Mouse (Mus musculus) forebrain, embryonic 12.5 days (tissue): ENCODE data around the gene Zic4. TPM values are rescaled to one million over a fixed set of nuclear protein-coding genes. Genes with fewer than 3 reads are reported as not detected.

Experiments used
- ATAC-seq: fragments of 200-750 bp; cut with Nextera tagmentation; 2 replicates; pipeline ENCODE4 v1.8.0; 2017; ENCODE audit warnings: moderate TSS enrichment; ENCODE audit not compliant: low FRiP score
- H3K27ac ChIP-seq: fragments of 300-500 bp; sonication (generic); 2 replicates; pipeline ENCODE4 v1.5.1; 2016; ENCODE audit warnings: mild to moderate bottlenecking
- H3K27me3 ChIP-seq: fragments of 300-500 bp; sonication (generic); 2 replicates; pipeline ENCODE4 v1.6.1; 2016; ENCODE audit warnings: mild to moderate bottlenecking
- H3K36me3 ChIP-seq: fragments of 300-500 bp; sonication (generic); replicated peaks from 2 replicates; pipeline ENCODE4 v1.6.1; 2016; ENCODE audit warnings: mild to moderate bottlenecking
- H3K4me1 ChIP-seq: fragments of 300-500 bp; sonication (generic); 2 replicates; pipeline ENCODE4 v1.6.1; 2016
- H3K4me2 ChIP-seq: fragments of 300-500 bp; sonication (generic); 2 replicates; pipeline ENCODE4 v1.6.1; 2016; ENCODE audit warnings: mild to moderate bottlenecking, moderate library complexity
- H3K4me3 ChIP-seq: fragments of 300-500 bp; sonication (generic); replicated peaks from 2 replicates; pipeline ENCODE4 v1.5.1; 2016; ENCODE audit warnings: mild to moderate bottlenecking
- H3K9ac ChIP-seq: fragments of 300-500 bp; sonication (generic); 2 replicates; pipeline ENCODE4 v1.6.1; 2016; ENCODE audit warnings: mild to moderate bottlenecking
- H3K9me3 ChIP-seq: fragments of 300-500 bp; sonication (generic); 2 replicates; pipeline ENCODE4 v1.6.1; 2016
- WGBS: fragments of 180-500 bp; shearing (Covaris S2); methylation state at CpG from one replicate; pipeline ENCODE4 v1.1.7; 2016; 5-methylcytosine and 5-hydroxymethylcytosine counted together
- polyA plus RNA-seq: library from polyadenylated mRNA; unstranded; fragments of >200 nt; fragmentation: Nextera tagmentation; extraction: Ambion mirVana; gene quantifications from 2 replicates; pipeline ENCODE4 v1.2.1, GENCODE M21; 2016

Gene Zic4
- polyA plus RNA-seq, 1 experiment from 2014 or later, result 56.4 TPM

DNA sequence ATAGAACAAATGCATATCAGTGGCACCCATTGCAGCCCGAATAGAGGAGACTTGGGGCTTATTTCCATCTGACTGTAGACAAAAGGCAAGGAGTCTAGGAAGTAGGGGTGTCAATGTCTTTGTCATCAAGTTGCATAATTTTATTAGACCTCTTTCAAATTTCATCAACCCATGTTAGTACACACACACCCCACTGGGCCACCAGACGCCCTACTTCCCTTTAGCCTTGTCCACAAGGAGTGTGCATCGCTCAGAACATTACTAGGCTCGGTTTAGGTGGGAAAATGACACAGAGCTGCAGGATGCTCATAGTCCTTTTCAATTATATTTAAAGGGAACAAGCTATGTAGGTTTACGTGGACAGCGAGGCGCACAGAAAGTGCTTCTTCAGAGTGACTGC, 37.8 kb downstream of the Zic4 start:
- WGBS, result 16% methylated on average over 7 of the region's 7 CpGs
- no peak overlapping the region for H3K4me3 ChIP-seq
- H3K4me1 ChIP-seq, result peaks cover 2% of the 10 kb centered on the region; the same call in 1 of the 2 replicates
- no peaks in the 10 kb centered on the region for H3K36me3 ChIP-seq
- no peak overlapping the region for H3K27ac ChIP-seq
- no peak for ATAC-seq
- peaks cover 91% of the 10 kb centered on the region for H3K27me3 ChIP-seq
- no peak overlapping the region for H3K9ac ChIP-seq
- H3K9me3 ChIP-seq, result no peaks in the 10 kb centered on the region
- H3K4me2 ChIP-seq, result no peak overlapping the region

DNA sequence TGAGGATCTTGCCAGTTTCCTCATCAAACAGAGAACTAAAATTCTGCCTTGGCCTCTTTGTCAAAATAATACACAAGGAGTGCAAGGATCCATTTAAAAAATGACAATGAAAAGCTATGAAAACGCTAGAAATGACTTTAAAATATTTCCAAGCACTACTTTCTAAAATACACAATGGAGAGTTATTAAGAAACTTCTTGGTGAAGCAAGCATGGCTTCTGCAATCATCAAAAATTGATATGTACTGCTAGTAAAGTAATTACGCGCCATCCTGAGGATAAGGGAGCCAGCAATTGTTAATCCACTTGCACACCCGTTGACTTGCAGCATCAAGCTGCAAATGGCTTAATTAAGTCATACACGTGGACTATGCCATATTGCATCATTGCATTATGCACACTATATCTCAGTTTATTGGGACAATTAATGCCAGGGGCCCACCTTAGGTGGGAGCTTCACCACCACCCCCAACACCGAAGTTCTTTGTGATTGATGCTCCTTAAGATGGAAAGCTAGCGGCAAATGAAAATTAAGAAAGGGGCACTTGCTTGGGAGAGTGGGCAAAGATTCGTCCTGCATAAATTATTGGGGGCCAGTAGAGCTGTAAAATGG, 38.4 kb downstream of the Zic4 start:
- WGBS, result 6% methylated on average over 8 of the region's 8 CpGs
- ATAC-seq, result peak; percentile 44; the same call in 1 of the 2 replicates
- 0 out of 2 replicates have a peak, but pooled peaks cover 6% of the 10 kb centered on the region for H3K4me1 ChIP-seq

DNA sequence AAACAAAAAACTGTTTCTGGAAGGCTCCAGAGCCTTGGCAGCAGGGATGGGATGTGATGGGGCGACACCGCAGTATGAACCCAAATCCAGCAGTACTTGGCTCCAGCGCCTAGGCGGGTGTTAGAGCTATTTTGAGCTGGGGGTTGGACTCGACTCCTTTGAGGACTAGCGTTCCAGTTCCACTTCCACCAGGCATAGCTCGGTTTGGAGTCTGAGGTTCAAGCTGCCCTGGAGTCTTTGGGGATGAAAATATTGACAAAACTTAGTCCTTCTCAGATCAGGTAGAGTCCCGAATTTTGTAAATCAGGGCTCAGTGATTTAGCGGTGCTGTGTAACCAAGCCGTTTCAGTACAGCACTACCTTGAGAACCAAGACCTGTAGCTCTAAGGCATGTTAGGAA, 39.3 kb downstream of the Zic4 start:
- H3K9me3 ChIP-seq, result no peaks in the 10 kb centered on the region
- H3K4me1 ChIP-seq, result 0 out of 2 replicates have a peak, but pooled peaks cover 6% of the 10 kb centered on the region
- H3K27ac ChIP-seq, result no peak overlapping the region
- no peaks in the 10 kb centered on the region for H3K36me3 ChIP-seq
- no peak overlapping the region for H3K4me2 ChIP-seq
- ATAC-seq, result no peak
- H3K4me3 ChIP-seq, result no peak overlapping the region
- H3K27me3 ChIP-seq, result peaks cover 92% of the 10 kb centered on the region
- 4% methylated on average over 10 of the region's 10 CpGs for WGBS
- H3K9ac ChIP-seq, result no peak overlapping the region

More for the DNA sequence above, 38.4 kb downstream of the Zic4 start:
- H3K27ac ChIP-seq, result peak overlapping the region; percentile 31; the same call in 1 of the 2 replicates
- H3K4me2 ChIP-seq, result no peak overlapping the region
- no peak overlapping the region for H3K9ac ChIP-seq
- no peaks in the 10 kb centered on the region for H3K36me3 ChIP-seq
- peaks cover 91% of the 10 kb centered on the region for H3K27me3 ChIP-seq
- H3K9me3 ChIP-seq, result no peaks in the 10 kb centered on the region
- H3K4me3 ChIP-seq, result no peak overlapping the region

DNA sequence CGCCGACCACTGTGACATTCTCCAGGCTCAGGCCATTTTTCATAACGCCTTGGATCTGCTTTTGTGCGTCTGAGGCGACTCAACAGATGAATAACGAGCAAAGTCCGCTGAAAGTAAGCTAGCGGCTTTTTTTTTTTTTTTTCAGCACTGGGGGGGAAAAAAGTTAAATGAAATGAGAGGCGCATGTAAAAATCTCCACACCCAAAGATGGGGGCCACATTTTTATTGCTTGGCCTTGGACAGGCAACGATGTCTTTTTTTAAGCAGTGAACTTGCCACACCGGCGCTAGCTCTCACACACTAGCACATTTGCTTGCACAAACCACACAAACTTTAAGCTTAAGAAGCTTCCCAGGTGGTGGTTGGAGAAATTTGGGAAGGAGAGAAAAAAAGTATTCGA, 42.0 kb downstream of the Zic4 start:
- Histone ChIP-seq H3K4me1 (0 out of 2 replicates have a peak, but pooled peaks cover 6% of the 10 kb centered on the region), H3K9ac (no peak overlapping the region; the same call in 1 of the 2 replicates), H3K4me3 (peak overlapping the region; percentile 35), H3K4me2 (peak overlapping the region; percentile 44), H3K9me3 (no peaks in the 10 kb centered on the region), H3K27ac (peak overlapping the region; percentile 89), H3K27me3 (peaks cover 83% of the 10 kb centered on the region), H3K36me3 (no peaks in the 10 kb centered on the region)
- ATAC-seq, result no peak
- 2% methylated on average over 13 of the region's 13 CpGs for WGBS

DNA sequence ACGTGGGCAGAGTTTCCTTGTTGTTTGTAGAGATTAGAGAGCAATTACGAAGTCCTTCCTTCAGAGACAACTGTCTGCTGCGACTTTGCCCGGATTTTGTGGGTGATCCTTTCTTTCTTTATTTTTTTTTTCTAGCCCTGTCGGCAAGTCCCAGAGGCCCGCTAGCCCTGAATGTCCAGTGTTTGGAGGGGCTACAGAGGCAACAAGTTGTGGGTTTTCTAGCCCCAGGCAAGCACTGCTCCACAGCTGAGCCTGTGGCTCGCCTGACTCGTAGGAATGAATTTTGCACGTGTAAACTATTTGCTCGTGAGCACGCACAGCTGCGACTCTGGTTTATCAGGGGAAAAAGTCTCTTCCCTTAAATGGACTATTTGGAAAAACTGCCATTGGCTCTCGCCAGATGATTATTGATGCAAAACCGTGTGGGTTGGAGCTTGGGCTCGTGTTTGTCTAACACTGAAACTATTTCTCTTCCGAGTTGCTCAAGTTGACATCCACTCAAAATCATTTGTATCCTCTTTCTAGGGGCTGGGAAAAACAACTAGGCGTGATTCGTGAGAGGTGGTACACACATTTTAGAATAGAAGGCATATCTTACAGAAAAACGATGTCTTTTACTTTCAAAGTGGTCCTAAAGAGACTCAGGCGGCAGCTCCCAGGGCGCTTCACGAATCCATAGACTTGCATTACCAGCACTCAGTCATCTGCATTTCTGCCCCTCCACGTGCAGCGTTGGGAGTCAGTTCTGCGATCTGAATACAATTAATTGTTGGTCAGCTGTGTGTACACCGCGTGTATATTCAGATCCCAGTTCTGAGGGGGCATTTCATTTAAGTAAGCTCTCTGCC, 42.9 kb downstream of the Zic4 start:
- Histone ChIP-seq H3K4me2 (peak overlapping the region; percentile 44), H3K36me3 (no peaks in the 10 kb centered on the region), H3K9ac (peak overlapping the region; percentile 63), H3K9me3 (no peaks in the 10 kb centered on the region), H3K27ac (peak overlapping the region; percentile 89), H3K4me1 (peaks cover 12% of the 10 kb centered on the region; the same call in 1 of the 2 replicates), H3K4me3 (peak overlapping the region; percentile 35), H3K27me3 (peaks cover 83% of the 10 kb centered on the region)
- under 1% methylated on average over 27 of the region's 27 CpGs for WGBS
- ATAC-seq, result 0 out of 2 replicates have a peak, but pooled peaks have one; percentile 57

DNA sequence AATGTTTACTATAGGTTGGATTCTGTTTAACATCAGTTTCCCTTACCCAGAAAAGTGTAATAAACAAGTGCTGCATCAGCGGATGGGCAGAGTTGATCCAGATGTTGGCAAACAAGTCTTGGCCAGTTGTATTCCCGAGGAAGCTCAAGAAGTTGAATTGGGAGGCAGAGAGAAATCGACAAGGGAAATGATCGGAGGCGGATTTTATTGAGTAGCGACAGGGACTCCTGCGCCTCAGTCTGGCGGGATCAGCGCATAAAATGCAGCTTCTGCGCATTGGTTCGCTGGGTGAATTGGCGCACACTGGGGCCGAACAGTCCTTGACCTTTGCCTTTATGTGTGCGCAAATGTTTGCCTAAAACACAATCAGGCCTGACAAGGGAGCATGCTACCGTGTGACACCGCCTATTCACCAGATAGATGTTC, 43.6 kb downstream of the Zic4 start:
- Histone ChIP-seq H3K36me3 (no peaks in the 10 kb centered on the region), H3K9ac (peak overlapping the region; percentile 63), H3K4me2 (peak overlapping the region; percentile 44), H3K9me3 (no peaks in the 10 kb centered on the region), H3K27ac (peak overlapping the region; percentile 89), H3K4me3 (peak overlapping the region; percentile 35), H3K4me1 (peaks cover 12% of the 10 kb centered on the region; the same call in 1 of the 2 replicates), H3K27me3 (peaks cover 83% of the 10 kb centered on the region)
- ATAC-seq, result no peak
- under 1% methylated on average over 16 of the region's 16 CpGs for WGBS

DNA sequence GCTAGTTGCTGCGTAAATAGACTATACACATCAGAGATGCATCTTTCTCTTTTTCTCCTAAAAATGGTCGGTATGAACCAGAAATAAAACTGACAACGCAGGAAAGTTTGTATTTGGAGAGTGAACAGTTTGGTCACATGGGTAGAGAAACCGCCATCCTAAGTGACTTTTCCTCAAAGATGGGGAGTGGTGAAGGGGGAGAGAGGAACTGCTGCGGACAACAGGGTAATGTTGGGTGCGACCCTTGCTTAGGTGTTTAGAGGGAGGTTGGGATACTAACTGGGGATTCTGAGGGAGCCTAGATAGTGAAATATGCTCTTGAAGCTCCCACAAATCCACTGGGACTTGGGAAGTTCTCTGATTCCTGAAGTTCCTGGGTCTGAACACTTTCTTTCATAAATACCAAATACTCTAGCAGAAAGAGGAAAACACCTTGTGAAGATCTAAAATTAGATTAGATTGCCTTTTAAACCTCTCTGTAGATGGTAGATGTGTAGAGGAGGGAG, 44.1 kb downstream of the Zic4 start:
- Histone ChIP-seq H3K27me3 (peaks cover 81% of the 10 kb centered on the region), H3K36me3 (no peaks in the 10 kb centered on the region), H3K4me3 (peak overlapping the region; percentile 35), H3K9me3 (no peaks in the 10 kb centered on the region), H3K27ac (peak overlapping the region; percentile 89), H3K9ac (peak overlapping the region; percentile 63; the same call in 1 of the 2 replicates), H3K4me1 (peaks cover 12% of the 10 kb centered on the region; the same call in 1 of the 2 replicates), H3K4me2 (peak overlapping the region; percentile 44)
- under 1% methylated on average over 6 of the region's 6 CpGs for WGBS
- ATAC-seq, result no peak

DNA sequence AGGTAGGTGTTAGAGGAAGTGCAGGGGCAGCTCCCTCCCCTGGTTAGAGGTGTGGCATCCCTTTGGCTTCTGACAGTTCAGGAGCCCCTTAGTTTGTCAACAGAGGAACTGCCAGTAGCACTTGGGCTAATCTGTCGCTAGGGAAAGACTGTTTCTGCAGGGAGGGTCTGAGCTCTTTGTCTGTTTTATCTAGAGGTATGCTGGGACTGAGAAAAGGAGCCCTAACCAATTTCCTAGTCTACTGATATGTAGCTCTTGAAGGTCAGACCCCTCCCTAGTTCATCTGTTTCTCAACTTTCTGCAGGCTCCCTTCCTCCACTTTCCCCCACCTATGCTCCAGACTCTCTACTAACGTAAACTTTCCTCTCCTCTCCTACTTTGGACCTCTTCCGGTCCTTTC, 47.6 kb downstream of the Zic4 start:
- Histone ChIP-seq H3K4me2 (peak overlapping the region; percentile 39), H3K9ac (peak overlapping the region; percentile 29; the same call in 1 of the 2 replicates), H3K9me3 (no peaks in the 10 kb centered on the region), H3K36me3 (no peaks in the 10 kb centered on the region), H3K4me3 (peak overlapping the region; percentile 20), H3K27me3 (peaks cover 65% of the 10 kb centered on the region), H3K4me1 (peaks cover 24% of the 10 kb centered on the region), H3K27ac (peak overlapping the region; percentile 73)
- WGBS, result 3% methylated on average over 3 of the region's 3 CpGs
- ATAC-seq, result no peak

DNA sequence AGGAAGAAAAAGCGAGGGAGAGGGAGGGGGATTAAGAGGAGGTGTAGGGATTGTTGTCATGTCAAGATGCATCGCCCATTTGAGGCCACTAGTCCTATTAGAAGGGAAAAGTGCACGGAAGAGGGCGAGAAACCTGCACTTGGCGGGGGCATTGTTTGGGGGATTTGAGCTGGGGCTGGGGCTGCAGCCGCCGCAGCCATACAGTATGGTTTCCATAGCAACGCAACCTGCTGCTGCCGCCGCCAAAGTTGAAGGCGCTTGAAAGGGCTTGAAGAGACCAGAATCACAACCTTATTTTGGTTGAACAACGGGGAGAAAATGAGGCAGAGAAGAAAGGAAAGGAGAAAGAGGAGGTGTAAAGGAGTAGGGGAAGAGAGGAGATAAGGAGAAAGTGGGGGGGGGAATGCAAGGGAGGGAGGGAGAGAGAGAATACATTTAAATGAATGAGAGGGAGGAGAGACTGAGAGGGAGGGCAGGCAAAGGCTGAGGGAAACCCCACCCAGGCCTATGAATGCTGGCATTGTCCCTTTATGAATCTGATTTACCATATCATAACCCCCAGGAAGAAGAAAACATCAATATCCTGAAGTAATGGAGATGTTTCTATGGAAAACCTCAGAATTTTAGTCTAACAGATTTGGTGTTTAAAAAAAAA, 51.9 kb downstream of the Zic4 start:
- Histone ChIP-seq H3K9me3 (no peaks in the 10 kb centered on the region), H3K36me3 (no peaks in the 10 kb centered on the region), H3K27me3 (peaks cover 76% of the 10 kb centered on the region), H3K9ac (no peak overlapping the region), H3K4me2 (peak overlapping the region; percentile 40), H3K4me1 (peaks cover 19% of the 10 kb centered on the region), H3K4me3 (peak overlapping the region; percentile 13; the same call in 1 of the 2 replicates), H3K27ac (peak overlapping the region; percentile 68)
- WGBS, result under 1% methylated on average over 12 of the region's 12 CpGs
- peak; percentile 85 for ATAC-seq

DNA sequence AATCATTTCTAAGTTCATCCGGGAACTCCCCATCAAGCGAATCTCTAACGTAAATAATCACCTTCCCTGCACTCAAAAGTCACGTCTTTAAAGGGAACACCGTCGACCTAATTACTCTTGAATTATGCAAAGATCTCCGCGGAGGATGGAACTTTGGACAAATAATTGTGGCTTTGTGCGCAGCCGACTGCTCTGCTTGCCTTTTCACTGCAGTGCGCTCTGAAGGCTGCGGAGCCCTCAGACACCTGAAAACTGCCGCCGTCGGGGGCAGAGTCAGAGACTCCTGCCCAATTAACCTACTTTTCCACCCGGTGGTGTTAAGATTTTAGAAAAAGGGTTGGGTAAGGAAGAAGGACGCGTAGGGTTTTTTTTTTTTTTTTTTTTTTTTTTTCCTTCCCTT, 58.2 kb downstream of the Zic4 start:
- Histone ChIP-seq H3K9ac (no peak overlapping the region), H3K36me3 (no peaks in the 10 kb centered on the region), H3K4me3 (no peak overlapping the region; the same call in 1 of the 2 replicates), H3K27ac (no peak overlapping the region), H3K4me2 (peak overlapping the region; percentile 38), H3K27me3 (peaks cover 60% of the 10 kb centered on the region), H3K4me1 (peaks cover 2% of the 10 kb centered on the region; the same call in 1 of the 2 replicates), H3K9me3 (no peaks in the 10 kb centered on the region; the same call in 1 of the 2 replicates)
- under 1% methylated on average over 18 of the region's 18 CpGs for WGBS
- ATAC-seq, result no peak
